ENCODE assay signal across 16 mouse cellular contexts in genomic region chr7:139940476-139941209, GRCm38 (mm10). TPM values are rescaled to one million over a fixed set of nuclear protein-coding genes. Genes with fewer than 3 reads are reported as not detected.
"Had no signal": no experiment of that assay in that cellular context is flagged by ENCODE, and none has a peak within 500 bp of the region (broad histone marks: within the 10 kb centered on the region; RNA-seq: fewer than 3 reads in every experiment).

No protein-coding gene starts in this region.

- H3K36me3 ChIP-seq: liver, embryonic 13.5 days; midbrain, embryonic 12.5 days had no signal

- H3K9me3 ChIP-seq: liver, embryonic 13.5 days; midbrain, embryonic 12.5 days; neural tube, embryonic 15.5 days had no signal

- DNase-seq: kidney, postnatal 10 days; kidney, postnatal 4 days; liver; liver, embryonic 13.5 days; liver, postnatal 0 days; right cerebral cortex, adult 18-20 months; right cerebral cortex, postnatal 25 days; thymus, postnatal 4 days had no signal

- H3K4me3 ChIP-seq: liver, embryonic 13.5 days; midbrain, embryonic 12.5 days; neural tube, embryonic 15.5 days had no signal

RNA-seq across cellular contexts. Expression of gene Utf1, which starts 2.9 kb away (rescaled TPM):
- total RNA-seq: layer of hippocampus, adult 8-10 months; layer of hippocampus, postnatal 14 days; left cerebral cortex, adult 18-20 months; left cerebral cortex, postnatal 10 days; megakaryocyte-erythroid progenitor cell, adult 5-6 weeks; midbrain, postnatal 0 days had no signal

RNA-seq across cellular contexts. Expression of gene Kndc1, which starts 46.1 kb away (rescaled TPM):
- total RNA-seq: megakaryocyte-erythroid progenitor cell, adult 5-6 weeks had no signal
